Mouse (Mus musculus): ENCODE data around the gene Cfap126. TPM values are rescaled to one million over a fixed set of nuclear protein-coding genes. Genes with fewer than 3 reads are reported as not detected.
"Not testable (repeated sequence)": the region's sequence is repeated elsewhere in the genome, so short reads cannot be mapped to it uniquely, and the experiment has no call there.

Cfap126 gene
- 6.6 and 7.8 TPM in 2 replicates for polyA plus RNA-seq (2015; fragmentation: Nextera tagmentation; extraction: Ambion mirVana)

- Histone ChIP-seq H3K4me3 (peak within 1 kb of the TSS; percentile 51), H3K27me3 (no peaks in the 10 kb centered on the region; the same call in 1 of the 2 replicates), H3K4me2 (peak within 1 kb of the TSS; percentile 76), H3K9ac (peak within 1 kb of the TSS; percentile 74), H3K36me3 (ENCODE audit: poor library complexity, severe bottlenecking) (no peaks in the 10 kb centered on the region), H3K4me1 (peaks cover 24% of the 10 kb centered on the region), H3K27ac (0 out of 2 replicates have a peak within 1 kb of the TSS, but pooled peaks have one; percentile 44), H3K9me3 (replicated peaks) (no peaks in the 10 kb centered on the region)
- whole genome bisulfite sequencing = under 1% methylated on average over 24 of the region's 24 CpGs
- ATAC-seq = peak; percentile 8; the same call in 1 of the 2 replicates
Observed at GRCm38 (mm10) chr1:171113873-171114299, at the start of gene Cfap126. Gene Cfap126 (plus strand): TSS chr1:171113918.

- H3K36me3 ChIP-seq (ENCODE audit: poor library complexity, severe bottlenecking); H3K4me1 ChIP-seq; H3K27ac ChIP-seq; H3K9me3 ChIP-seq (replicated peaks): not testable (repeated sequence)
- Histone ChIP-seq H3K9ac (0 out of 2 replicates have a peak within 1 kb of the TSS, but pooled peaks have one; percentile 1), H3K4me3 (peak within 1 kb of the TSS; percentile 34), H3K4me2 (peak within 1 kb of the TSS; percentile 51), H3K27me3 (peaks cover 40% of the 10 kb centered on the region)
- peak; percentile 61 for ATAC-seq
- 2% methylated on average over 41 of the region's 75 CpGs for WGBS
Observed at GRCm38 (mm10) chr1:171064491-171065242, 49.1 kb upstream of the Cfap126 start, which contains the start of gene Fcgr3. Gene Fcgr3 (minus strand): TSS chr1:171064935.

GRCm38 (mm10) chr1:171065243-171065587 lies 48.5 kb upstream of the Cfap126 start:
- H3K9ac ChIP-seq; H3K9me3 ChIP-seq (replicated peaks); H3K4me1 ChIP-seq; H3K27ac ChIP-seq; H3K36me3 ChIP-seq (ENCODE audit: poor library complexity, severe bottlenecking): not testable (repeated sequence)
- H3K27me3 ChIP-seq = peaks cover 44% of the 10 kb centered on the region
- peak; percentile 44 for ATAC-seq
- WGBS = under 1% methylated on average over 23 of the region's 35 CpGs
- H3K4me2 ChIP-seq = peak overlapping the region; percentile 51
- H3K4me3 ChIP-seq = peak overlapping the region; percentile 33

GRCm38 (mm10) chr1:171065768-171066167 lies 48.0 kb upstream of the Cfap126 start:
- H3K4me3 ChIP-seq = peak overlapping the region; percentile 31
- H3K4me1 ChIP-seq; H3K27ac ChIP-seq; H3K36me3 ChIP-seq (ENCODE audit: poor library complexity, severe bottlenecking); H3K9me3 ChIP-seq (replicated peaks); H3K9ac ChIP-seq: not testable (repeated sequence)
- peaks cover 45% of the 10 kb centered on the region for H3K27me3 ChIP-seq
- H3K4me2 ChIP-seq = peak overlapping the region; percentile 47
- 6% methylated on average over 31 of the region's 45 CpGs for WGBS
- ATAC-seq = peak; percentile 25

- H3K9me3 ChIP-seq (replicated peaks); H3K4me1 ChIP-seq; H3K9ac ChIP-seq; H3K4me3 ChIP-seq; H3K36me3 ChIP-seq (ENCODE audit: poor library complexity, severe bottlenecking); H3K27ac ChIP-seq; H3K4me2 ChIP-seq: not testable (repeated sequence)
- peaks cover 51% of the 10 kb centered on the region for H3K27me3 ChIP-seq
- WGBS = 14% methylated on average over 3 of the region's 10 CpGs
- peak; percentile 20 for ATAC-seq
Observed at GRCm38 (mm10) chr1:171066583-171066982, 47.1 kb upstream of the Cfap126 start.

GRCm38 (mm10) chr1:171067928-171068327 lies 45.8 kb upstream of the Cfap126 start:
- H3K27ac ChIP-seq; H3K4me3 ChIP-seq; H3K36me3 ChIP-seq (ENCODE audit: poor library complexity, severe bottlenecking); H3K4me2 ChIP-seq; ATAC-seq; H3K9ac ChIP-seq; H3K4me1 ChIP-seq; H3K9me3 ChIP-seq (replicated peaks): not testable (repeated sequence)
- WGBS = 60% methylated on average over 5 of the region's 5 CpGs
- peaks cover 50% of the 10 kb centered on the region for H3K27me3 ChIP-seq

GRCm38 (mm10) chr1:171069508-171069907 lies 44.2 kb upstream of the Cfap126 start:
- not testable (repeated sequence) for H3K36me3 ChIP-seq (ENCODE audit: poor library complexity, severe bottlenecking); H3K9me3 ChIP-seq (replicated peaks); H3K4me2 ChIP-seq; H3K4me1 ChIP-seq; ATAC-seq; H3K27ac ChIP-seq; H3K9ac ChIP-seq; H3K4me3 ChIP-seq
- peaks cover 45% of the 10 kb centered on the region for H3K27me3 ChIP-seq
- WGBS = 67% methylated on average over 3 of the region's 3 CpGs

GRCm38 (mm10) chr1:171070879-171071278 lies 42.8 kb upstream of the Cfap126 start:
- Histone ChIP-seq H3K4me2 (peak overlapping the region; percentile 37), H3K27me3 (peaks cover 36% of the 10 kb centered on the region)
- not testable (repeated sequence) for H3K9me3 ChIP-seq (replicated peaks); H3K4me3 ChIP-seq; H3K4me1 ChIP-seq; H3K9ac ChIP-seq; H3K27ac ChIP-seq; H3K36me3 ChIP-seq (ENCODE audit: poor library complexity, severe bottlenecking); ATAC-seq
- 25% methylated on average over 16 of the region's 16 CpGs for WGBS

GRCm38 (mm10) chr1:171071726-171072125 lies 42.0 kb upstream of the Cfap126 start:
- H3K4me3 ChIP-seq; H3K36me3 ChIP-seq (ENCODE audit: poor library complexity, severe bottlenecking); H3K27ac ChIP-seq; H3K4me2 ChIP-seq; H3K9me3 ChIP-seq (replicated peaks); H3K9ac ChIP-seq; H3K4me1 ChIP-seq: not testable (repeated sequence)
- peaks cover 29% of the 10 kb centered on the region for H3K27me3 ChIP-seq
- no CpG with 5 or more reads among the region's 35 CpGs for WGBS
- ATAC-seq = peak; percentile 60

GRCm38 (mm10) chr1:171072217-171072616 lies 41.5 kb upstream of the Cfap126 start:
- H3K4me2 ChIP-seq; H3K9ac ChIP-seq; H3K36me3 ChIP-seq (ENCODE audit: poor library complexity, severe bottlenecking); H3K4me3 ChIP-seq; H3K4me1 ChIP-seq; H3K9me3 ChIP-seq (replicated peaks); H3K27ac ChIP-seq: not testable (repeated sequence)
- H3K27me3 ChIP-seq = peaks cover 32% of the 10 kb centered on the region
- no CpG with 5 or more reads among the region's 45 CpGs for WGBS
- ATAC-seq = peak; percentile 52

GRCm38 (mm10) chr1:171074283-171074682 lies 39.4 kb upstream of the Cfap126 start:
- not testable (repeated sequence) for H3K27ac ChIP-seq; H3K36me3 ChIP-seq (ENCODE audit: poor library complexity, severe bottlenecking); H3K4me1 ChIP-seq; H3K9ac ChIP-seq; H3K4me3 ChIP-seq; H3K9me3 ChIP-seq (replicated peaks); H3K4me2 ChIP-seq
- peaks cover 42% of the 10 kb centered on the region for H3K27me3 ChIP-seq
- 20% methylated on average over 5 of the region's 10 CpGs for WGBS
- ATAC-seq = peak; percentile 5; the same call in 1 of the 2 replicates

- 68% methylated on average over 5 of the region's 5 CpGs for WGBS
- H3K9me3 ChIP-seq (replicated peaks); H3K36me3 ChIP-seq (ENCODE audit: poor library complexity, severe bottlenecking); H3K4me3 ChIP-seq; H3K9ac ChIP-seq; H3K4me1 ChIP-seq; H3K4me2 ChIP-seq; H3K27ac ChIP-seq; ATAC-seq: not testable (repeated sequence)
- peaks cover 30% of the 10 kb centered on the region for H3K27me3 ChIP-seq
Observed at GRCm38 (mm10) chr1:171076176-171076575, 37.5 kb upstream of the Cfap126 start.

GRCm38 (mm10) chr1:171077192-171077591 lies 36.5 kb upstream of the Cfap126 start:
- H3K9me3 ChIP-seq (replicated peaks); H3K4me3 ChIP-seq; H3K4me2 ChIP-seq; ATAC-seq; H3K27ac ChIP-seq; H3K9ac ChIP-seq; H3K4me1 ChIP-seq; H3K36me3 ChIP-seq (ENCODE audit: poor library complexity, severe bottlenecking): not testable (repeated sequence)
- WGBS = 27% methylated on average over 5 of the region's 5 CpGs
- H3K27me3 ChIP-seq = peaks cover 35% of the 10 kb centered on the region

All from forebrain, embryonic 13.5 days (tissue).